Mouse (Mus musculus) lung, postnatal 25 days (tissue): ENCODE measurements around the gene Cpxm2.

Experiments
- DNase-seq: peaks from one replicate; pipeline ENCODE4 v3.0.0; 2022; ENCODE audit warnings: low spot score

Gene Cpxm2

GRCm38 (mm10) chr7:132145227-132145800, 9.2 kb downstream of the Cpxm2 start:
- DNase-seq, result no peak

- no peak for DNase-seq
These were observed 25.9 kb downstream of the Cpxm2 start for GRCm38 (mm10) chr7:132128687-132129086.

- no peak for DNase-seq
These were observed 29.6 kb downstream of the Cpxm2 start for GRCm38 (mm10) chr7:132124948-132125347.

GRCm38 (mm10) chr7:132123211-132123610, 31.3 kb downstream of the Cpxm2 start:
- no peak for DNase-seq

GRCm38 (mm10) chr7:132119817-132120216, 34.7 kb downstream of the Cpxm2 start:
- no peak for DNase-seq

GRCm38 (mm10) chr7:132111770-132112169, 42.8 kb downstream of the Cpxm2 start:
- no peak for DNase-seq

GRCm38 (mm10) chr7:132110308-132110707, 44.2 kb downstream of the Cpxm2 start:
- no peak for DNase-seq

- DNase-seq, result no peak
These were observed 47.6 kb downstream of the Cpxm2 start for GRCm38 (mm10) chr7:132106891-132107290.

GRCm38 (mm10) chr7:132105326-132105725, 49.2 kb downstream of the Cpxm2 start:
- DNase-seq, result no peak

- DNase-seq, result no peak
These were observed 56.1 kb downstream of the Cpxm2 start for GRCm38 (mm10) chr7:132098441-132098840.

GRCm38 (mm10) chr7:132094666-132095065, 59.9 kb downstream of the Cpxm2 start:
- DNase-seq, result no peak

- no peak for DNase-seq
These were observed 63.0 kb downstream of the Cpxm2 start for GRCm38 (mm10) chr7:132091551-132091950.

- no peak for DNase-seq
These were observed 65.9 kb downstream of the Cpxm2 start for GRCm38 (mm10) chr7:132088606-132089005.

GRCm38 (mm10) chr7:132088181-132088580, 66.4 kb downstream of the Cpxm2 start:
- no peak for DNase-seq

- DNase-seq, result no peak
These were observed 78.7 kb downstream of the Cpxm2 start for GRCm38 (mm10) chr7:132075825-132076224.

GRCm38 (mm10) chr7:132074503-132074902, 80.0 kb downstream of the Cpxm2 start:
- no peak for DNase-seq

GRCm38 (mm10) chr7:132070877-132071625, 83.5 kb downstream of the Cpxm2 start:
- DNase-seq, result no peak

GRCm38 (mm10) chr7:132067951-132068350, 86.6 kb downstream of the Cpxm2 start:
- DNase-seq, result no peak

GRCm38 (mm10) chr7:132067511-132067910, 87.0 kb downstream of the Cpxm2 start:
- no peak for DNase-seq

GRCm38 (mm10) chr7:132060116-132060515, 94.4 kb downstream of the Cpxm2 start:
- DNase-seq, result no peak

- no peak for DNase-seq
These were observed 98.0 kb downstream of the Cpxm2 start for GRCm38 (mm10) chr7:132056565-132056964.

GRCm38 (mm10) chr7:132046662-132047061, 107.9 kb downstream of the Cpxm2 start:
- DNase-seq, result no peak

GRCm38 (mm10) chr7:132031940-132032531, 122.5 kb downstream of the Cpxm2 start:
- no peak for DNase-seq
